Mouse (Mus musculus): ENCODE measurements around the gene Synrg. TPM values are rescaled to one million over a fixed set of nuclear protein-coding genes. Genes with fewer than 3 reads are reported as not detected.
A peak's percentile ranks its signal among the peaks of the same experiment; 100 is the strongest.

Synrg gene
- total and polyA plus RNA-seq, 3 experiments: 9.5 to 25.2 (median 15.8) TPM

GRCm38 (mm10) chr11:84028271-84029028 lies 64.2 kb downstream of the Synrg start:
- dilution Hi-C loops (cut with MboI; ENCODE audit: extremely low pct_ligation_motif_present, extremely low pct_unique_long_range_greater_than_20kb, low sequenced_read_pairs) (no loop called here), in situ Hi-C loops (cut with MboI; ENCODE audit: low pct_ligation_motif_present, low pct_unique_long_range_greater_than_20kb, low sequenced_read_pairs) (no loop called here)
- H3K36me3 ChIP-seq (replicated peaks in 1 of 2; ENCODE audit: control insufficient read depth in 1 of 2, insufficient read depth in 1 of 2, low read length in 1 of 2): peaks cover 43 to 87% of the 10 kb centered on the region in 2 experiments
- no peak for DNase-seq (ENCODE audit: extremely low read depth)
- H3K9ac ChIP-seq (ENCODE audit: insufficient read depth, low read depth): no peak overlapping the region
- H3K4me3 ChIP-seq (replicated peaks in 1 of 3; ENCODE audit: low read depth in 2 of 3, low read length in 2 of 3, poor library complexity in 1 of 3): no peak overlapping the region
- H3K4me1 ChIP-seq (ENCODE audit: control insufficient read depth in 1 of 2, insufficient read depth in 2 of 2): peaks cover 0 to 9% of the 10 kb centered on the region in 2 experiments; a peak in 2 of 4 replicates
- H3K4me2 ChIP-seq (ENCODE audit: insufficient read depth, low read depth, poor library complexity, severe bottlenecking): no peak overlapping the region
- H3K27me3 ChIP-seq (replicated peaks): no peaks in the 10 kb centered on the region
- TF ChIP-seq ZNF384 (IDR thresholded peaks at IDR 0.05; ENCODE audit: low read depth, low read length) (no peak), SMC3 (IDR thresholded peaks at IDR 0.05; ENCODE audit: low read depth, low read length) (no peak), MAZ (IDR thresholded peaks at IDR 0.05; ENCODE audit: low read depth, low read length) (no peak), CHD2 (IDR thresholded peaks at IDR 0.05; ENCODE audit: low read length) (no peak), RAD21 (IDR thresholded peaks at IDR 0.05; ENCODE audit: low read depth, low read length) (no peak), NRF1 (IDR thresholded peaks at IDR 0.05; ENCODE audit: low read depth, low read length) (no peak), CTCF (conservative IDR thresholded peaks at IDR 0.05 in 1 of 2, IDR thresholded peaks at IDR 0.05 in 1 of 2; ENCODE audit: low read depth in 2 of 2, low read length in 2 of 2) (no peak), RCOR1 (conservative IDR thresholded peaks at IDR 0.05; ENCODE audit: low read depth, low read length) (no peak), PAX5 (IDR thresholded peaks at IDR 0.05; ENCODE audit: low read length) (no peak), POLR2AphosphoS2 (IDR thresholded peaks at IDR 0.05; ENCODE audit: low read depth, low read length) (no peak), POLR2A (IDR thresholded peaks at IDR 0.05; ENCODE audit: low read depth, low read length) (no peak), UBTF (IDR thresholded peaks at IDR 0.05; ENCODE audit: low read depth, low read length) (no peak), CHD1 (IDR thresholded peaks at IDR 0.05; ENCODE audit: low read depth, low read length) (no peak), SIN3A (IDR thresholded peaks at IDR 0.05; ENCODE audit: low read length) (no peak), NELFE (IDR thresholded peaks at IDR 0.05; ENCODE audit: low read depth, low read length) (no peak)
- no peaks in the 10 kb centered on the region for H3K79me2 ChIP-seq (replicated peaks; ENCODE audit: control insufficient read depth, extremely low read depth, insufficient read depth, poor library complexity, severe bottlenecking)
- no peak overlapping the region for H3K27ac ChIP-seq (ENCODE audit: insufficient read depth, low read depth)
- peaks cover 3% of the 10 kb centered on the region for H3K9me3 ChIP-seq (replicated peaks; ENCODE audit: low read length)

- Histone ChIP-seq H3K27ac (ENCODE audit: insufficient read depth, low read depth) (no peak overlapping the region), H3K4me1 (ENCODE audit: control insufficient read depth in 1 of 2, insufficient read depth in 2 of 2) (peaks cover 0 to 11% of the 10 kb centered on the region in 2 experiments; a peak in 2 of 4 replicates), H3K27me3 (replicated peaks) (no peaks in the 10 kb centered on the region), H3K4me2 (ENCODE audit: insufficient read depth, low read depth, poor library complexity, severe bottlenecking) (no peak overlapping the region), H3K36me3 (replicated peaks in 1 of 2; ENCODE audit: control insufficient read depth in 1 of 2, insufficient read depth in 1 of 2, low read length in 1 of 2) (peaks cover 19 to 74% of the 10 kb centered on the region in 2 experiments), H3K4me3 (replicated peaks in 1 of 3; ENCODE audit: low read depth in 2 of 3, low read length in 2 of 3, poor library complexity in 1 of 3) (peak overlapping the region in 1 of 3 experiments; percentile 5), H3K9ac (ENCODE audit: insufficient read depth, low read depth) (no peak overlapping the region), H3K79me2 (replicated peaks; ENCODE audit: control insufficient read depth, extremely low read depth, insufficient read depth, poor library complexity, severe bottlenecking) (no peaks in the 10 kb centered on the region), H3K9me3 (replicated peaks; ENCODE audit: low read length) (no peaks in the 10 kb centered on the region)
- in situ Hi-C loops (cut with MboI; ENCODE audit: low pct_ligation_motif_present, low pct_unique_long_range_greater_than_20kb, low sequenced_read_pairs): no loop called here
- dilution Hi-C loops (cut with MboI; ENCODE audit: extremely low pct_ligation_motif_present, extremely low pct_unique_long_range_greater_than_20kb, low sequenced_read_pairs): no loop called here
- peak; percentile 85 for DNase-seq (ENCODE audit: extremely low read depth)
- TF ChIP-seq EP300 (IDR thresholded peaks at IDR 0.05; ENCODE audit: low read length) (no peak; the same call in 1 of the 2 replicates), MAX (IDR thresholded peaks at IDR 0.05; ENCODE audit: low read length) (peak; percentile 90), ELF1 (IDR thresholded peaks at IDR 0.05; ENCODE audit: low read depth, low read length) (no peak), MAZ (IDR thresholded peaks at IDR 0.05; ENCODE audit: low read depth, low read length) (no peak), BHLHE40 (IDR thresholded peaks at IDR 0.05; ENCODE audit: low read depth, low read length) (peak; percentile 75), TBP (conservative IDR thresholded peaks at IDR 0.05; ENCODE audit: low read depth, low read length) (no peak), CHD1 (IDR thresholded peaks at IDR 0.05; ENCODE audit: low read depth, low read length) (no peak), CHD2 (IDR thresholded peaks at IDR 0.05; ENCODE audit: low read length) (no peak), UBTF (IDR thresholded peaks at IDR 0.05; ENCODE audit: low read depth, low read length) (no peak), KAT2A (IDR thresholded peaks at IDR 0.05; ENCODE audit: insufficient replicate concordance, low read length) (no peak), IRF4 (IDR thresholded peaks at IDR 0.05; ENCODE audit: low read depth, low read length) (peak; percentile 84), SIN3A (IDR thresholded peaks at IDR 0.05; ENCODE audit: low read length) (peak; percentile 73; the same call in 1 of the 2 replicates), PAX5 (IDR thresholded peaks at IDR 0.05; ENCODE audit: low read length) (no peak), ZKSCAN1 (IDR thresholded peaks at IDR 0.05; ENCODE audit: borderline replicate concordance, low read depth, low read length) (no peak), RAD21 (IDR thresholded peaks at IDR 0.05; ENCODE audit: low read depth, low read length) (peak; percentile 90), ETS1 (conservative IDR thresholded peaks at IDR 0.05; ENCODE audit: low read depth, low read length) (peak; percentile 38), SMC3 (IDR thresholded peaks at IDR 0.05; ENCODE audit: low read depth, low read length) (peak; percentile 91), ZC3H11A (IDR thresholded peaks at IDR 0.05; ENCODE audit: low read depth, low read length) (0 out of 2 replicates have a peak, but pooled peaks have one; percentile 38), MEF2A (IDR thresholded peaks at IDR 0.05; ENCODE audit: borderline replicate concordance, low read depth, low read length) (peak; percentile 42; the same call in 1 of the 2 replicates), GABPA (IDR thresholded peaks at IDR 0.05; ENCODE audit: insufficient replicate concordance, low read depth, low read length) (no peak), POLR2A (IDR thresholded peaks at IDR 0.05; ENCODE audit: low read depth, low read length) (no peak), HCFC1 (IDR thresholded peaks at IDR 0.05; ENCODE audit: low read depth, low read length) (no peak; the same call in 1 of the 2 replicates), USF1 (IDR thresholded peaks at IDR 0.05; ENCODE audit: low read depth, low read length) (no peak), JUN (IDR thresholded peaks at IDR 0.05; ENCODE audit: insufficient read depth, low read depth, low read length) (peak; percentile 61), RCOR1 (conservative IDR thresholded peaks at IDR 0.05; ENCODE audit: low read depth, low read length) (no peak)
These were observed 67.7 kb downstream of the Synrg start for GRCm38 (mm10) chr11:84031971-84032370.

All from CH12.LX (cell line).